Mouse (Mus musculus) lung, postnatal 0 days (tissue): Measurements from ENCODE around the gene Nts. TPM values are rescaled to one million over a fixed set of nuclear protein-coding genes. Genes with fewer than 3 reads are reported as not detected.
A peak's percentile ranks its signal among the peaks of the same experiment; 100 is the strongest.
"Not testable (repeated sequence)": the region's sequence is repeated elsewhere in the genome, so short reads cannot be mapped to it uniquely, and the experiment has no call there.

Source experiments
- ATAC-seq: fragments of 200-750 bp; cut with Nextera tagmentation; 2 replicates; pipeline ENCODE4 v1.8.0; 2017; ENCODE audit warnings: moderate library complexity
- DNase-seq: peaks from one replicate; pipeline ENCODE4 v3.0.0-alpha.2; 2016; ENCODE audit warnings: low spot score
- H3K27ac ChIP-seq: fragments of 300-500 bp; sonication (generic); 2 replicates; pipeline ENCODE4 v1.5.1; 2014; ENCODE audit warnings: antibody characterized with exemption, mild to moderate bottlenecking, low read length, mixed read lengths
- H3K27me3 ChIP-seq: fragments of 300-500 bp; sonication (generic); replicated peaks from 2 replicates; pipeline ENCODE4 v1.6.1; 2014; ENCODE audit warnings: low read length, mixed read lengths; ENCODE audit not compliant: insufficient read depth
- H3K36me3 ChIP-seq: fragments of 300-500 bp; sonication (generic); 2 replicates; pipeline ENCODE4 v1.6.1; 2014; ENCODE audit warnings: low read length, mixed read lengths; ENCODE audit not compliant: insufficient read depth
- H3K4me1 ChIP-seq: fragments of 300-500 bp; sonication (generic); 2 replicates; pipeline ENCODE4 v1.6.1; 2014; ENCODE audit warnings: antibody characterized with exemption, low read depth, low read length, mixed read lengths; ENCODE audit not compliant: insufficient read depth
- H3K4me2 ChIP-seq: fragments of 300-500 bp; sonication (generic); replicated peaks from 2 replicates; pipeline ENCODE4 v1.6.1; 2014; ENCODE audit warnings: low read depth, mild to moderate bottlenecking, low read length, moderate library complexity, mixed read lengths
- H3K4me3 ChIP-seq: fragments of 300-500 bp; sonication (generic); 2 replicates; pipeline ENCODE4 v1.5.1; 2014; ENCODE audit warnings: low read depth, low read length
- H3K9ac ChIP-seq: fragments of 300-500 bp; sonication (generic); replicated peaks from 2 replicates; pipeline ENCODE4 v1.6.1; 2014; ENCODE audit warnings: low read depth, mild to moderate bottlenecking
- H3K9me3 ChIP-seq: fragments of 300-500 bp; sonication (generic); 2 replicates; pipeline ENCODE4 v1.6.1; 2016; ENCODE audit warnings: low read length, mixed read lengths
- CTCF ChIP-seq: IDR thresholded peaks from 2 replicates; pipeline ENCODE4 v1.5.1; 2016; ENCODE audit warnings: antibody characterized with exemption, mild to moderate bottlenecking
- EP300 ChIP-seq: IDR thresholded peaks from 2 replicates; pipeline ENCODE4 v1.6.1; 2016; ENCODE audit warnings: antibody characterized with exemption, mild to moderate bottlenecking, control low read depth
- WGBS: fragments of 180-500 bp; shearing (Covaris S2); extraction: QIAGEN DNeasy Blood & Tissue Kit; methylation state at CpG from one replicate; pipeline ENCODE4 v1.1.7; 2014; 5-methylcytosine and 5-hydroxymethylcytosine counted together
- polyA plus RNA-seq: library from polyadenylated mRNA; unstranded; fragments of >200 nt; fragmentation: Nextera tagmentation; extraction: Ambion mirVana; gene quantifications from 2 replicates; pipeline ENCODE4 v1.2.1, GENCODE M21; 2015

The Nts gene
- polyA plus RNA-seq, 1 experiment from 2014 or later: 3.1 TPM

DNA sequence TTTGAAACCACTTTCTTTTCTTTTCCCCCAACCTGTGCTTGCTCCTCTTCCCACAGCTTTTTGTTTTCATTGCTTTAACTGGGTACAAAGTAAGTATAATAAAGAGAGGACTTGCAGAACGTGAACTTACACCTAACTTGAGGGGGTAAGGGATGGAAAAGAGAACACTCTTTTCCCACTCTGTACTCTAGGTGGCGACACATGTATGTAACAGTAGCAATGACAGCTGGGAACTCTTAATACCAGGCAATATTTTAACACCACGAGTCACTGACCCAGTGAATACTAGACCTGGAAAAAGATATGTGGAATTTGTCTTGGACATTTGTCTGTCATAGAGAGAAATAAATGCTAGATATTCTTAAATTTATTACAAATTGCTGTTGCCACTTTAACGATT, 8.5 kb upstream of the Nts start:
- ATAC-seq (no peak), DNase-seq (peak; percentile 59)
- H3K4me2 ChIP-seq: no peak overlapping the region
- no peak overlapping the region for H3K27ac ChIP-seq
- WGBS: 24% methylated on average over 4 of the region's 4 CpGs
- no peaks in the 10 kb centered on the region for H3K4me1 ChIP-seq
- H3K9me3 ChIP-seq: no peaks in the 10 kb centered on the region
- H3K4me3 ChIP-seq: no peak overlapping the region
- no peaks in the 10 kb centered on the region for H3K27me3 ChIP-seq
- no peaks in the 10 kb centered on the region for H3K36me3 ChIP-seq
- TF ChIP-seq CTCF: peak; percentile 85
- TF ChIP-seq EP300: no peak
- H3K9ac ChIP-seq: no peak overlapping the region

DNA sequence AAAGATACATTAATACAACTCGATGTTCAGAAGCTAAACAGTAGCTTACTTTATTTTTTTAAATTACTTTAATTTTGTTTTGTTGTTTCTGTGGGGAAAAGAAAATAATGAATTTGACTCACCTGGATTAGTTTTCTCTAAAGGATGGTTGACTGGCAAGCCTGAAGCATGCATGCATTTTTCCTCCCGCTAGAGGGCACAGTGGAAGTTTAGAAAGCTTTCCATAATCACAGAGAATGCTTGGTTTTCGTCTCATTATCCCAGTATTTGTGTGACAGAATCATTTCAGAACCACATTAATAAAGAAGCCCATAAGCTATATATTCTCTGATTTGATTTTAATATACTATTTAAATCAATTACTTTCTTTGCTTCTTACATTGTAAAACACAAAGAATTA, 1.5 kb upstream of the Nts start:
- Histone ChIP-seq H3K27ac (no peak overlapping the region), H3K4me2 (no peak overlapping the region), H3K4me1 (no peaks in the 10 kb centered on the region), H3K36me3 (no peaks in the 10 kb centered on the region), H3K4me3 (no peak overlapping the region), H3K9ac (no peak overlapping the region), H3K27me3 (no peaks in the 10 kb centered on the region), H3K9me3 (no peaks in the 10 kb centered on the region)
- DNase-seq (peak; percentile 43), ATAC-seq (no peak)
- TF ChIP-seq CTCF (peak; percentile 75), EP300 (no peak)
- WGBS: 6% methylated on average over 3 of the region's 3 CpGs

DNA sequence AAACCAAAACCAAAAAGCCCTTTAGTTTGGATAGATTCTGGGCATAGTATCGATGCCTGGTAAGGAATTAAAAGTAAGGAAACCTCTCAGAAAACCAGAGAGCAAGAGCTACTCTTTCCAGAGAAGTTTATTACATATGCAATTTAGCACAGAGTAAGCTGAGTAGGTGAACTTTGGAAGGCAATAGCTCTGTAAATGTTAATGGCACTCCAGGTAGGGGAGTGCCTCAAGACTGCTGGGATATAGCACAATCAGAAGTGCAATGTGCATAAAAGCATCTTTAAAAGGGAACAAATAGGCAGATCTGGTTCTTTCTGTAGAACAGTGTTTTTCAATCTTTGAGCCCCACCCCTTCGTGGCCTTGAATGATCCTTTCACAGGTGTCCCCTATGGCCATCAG, 20.9 kb downstream of the Nts start:
- 87% methylated on average over 2 of the region's 2 CpGs for WGBS
- no peak overlapping the region for H3K4me3 ChIP-seq
- DNase-seq (no peak), ATAC-seq (no peak)
- TF ChIP-seq CTCF (no peak), EP300 (no peak)
- H3K9ac ChIP-seq: no peak overlapping the region
- H3K9me3 ChIP-seq: no peaks in the 10 kb centered on the region
- no peak overlapping the region for H3K27ac ChIP-seq
- H3K4me1 ChIP-seq: no peaks in the 10 kb centered on the region
- no peaks in the 10 kb centered on the region for H3K27me3 ChIP-seq
- no peaks in the 10 kb centered on the region for H3K36me3 ChIP-seq
- H3K4me2 ChIP-seq: no peak overlapping the region

DNA sequence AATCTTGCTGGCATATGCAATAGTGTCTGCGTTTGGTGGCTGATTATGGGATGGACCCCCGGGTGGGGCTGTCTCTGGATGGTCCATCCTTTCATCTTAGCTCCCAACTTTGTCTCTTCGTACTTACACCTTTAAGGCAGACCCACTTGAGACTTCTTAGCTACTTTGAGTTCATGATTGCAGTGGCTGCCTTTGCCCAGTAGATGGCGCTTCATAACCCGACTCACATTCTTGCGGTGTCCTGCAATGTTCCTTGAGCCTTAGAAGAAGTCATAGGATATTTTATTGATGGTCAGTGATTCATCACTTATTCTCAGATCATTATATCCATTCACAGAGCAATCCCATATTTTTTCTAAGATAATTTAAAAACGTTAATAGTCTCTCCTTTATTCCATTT, 38.5 kb downstream of the Nts start:
- WGBS: 9% methylated on average over 7 of the region's 7 CpGs
- Histone ChIP-seq H3K4me2 (no peak overlapping the region), H3K4me3 (no peak overlapping the region), H3K27me3 (no peaks in the 10 kb centered on the region), H3K4me1 (no peaks in the 10 kb centered on the region), H3K9me3 (no peaks in the 10 kb centered on the region), H3K36me3 (no peaks in the 10 kb centered on the region), H3K9ac (no peak overlapping the region), H3K27ac (no peak overlapping the region)
- DNase-seq (peak; percentile 62), ATAC-seq (no peak)
- TF ChIP-seq CTCF (peak; percentile 85), EP300 (no peak)

DNA sequence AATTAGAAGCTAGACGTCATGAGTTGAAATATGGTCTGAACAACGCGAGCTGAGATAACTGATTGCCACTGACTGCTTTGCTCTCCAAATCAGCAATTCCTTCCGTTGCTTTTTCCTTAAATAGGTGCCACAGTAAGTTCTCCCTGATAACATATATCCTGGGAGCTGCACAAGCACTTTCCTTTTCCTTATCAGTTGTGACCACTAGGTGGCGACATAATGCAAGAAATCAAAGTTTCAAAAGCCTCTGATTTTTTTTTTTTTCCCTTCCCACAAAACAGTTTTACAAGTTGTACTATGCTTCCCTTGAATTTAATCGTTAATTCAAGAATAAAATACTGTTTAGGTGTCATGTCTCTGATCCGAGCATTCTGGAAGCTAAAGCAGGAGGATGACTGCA, 40.8 kb downstream of the Nts start:
- WGBS: 3% methylated on average over 7 of the region's 7 CpGs
- TF ChIP-seq CTCF: peak; percentile 75
- no peak for TF ChIP-seq EP300
- H3K27ac ChIP-seq: no peak overlapping the region
- no peaks in the 10 kb centered on the region for H3K36me3 ChIP-seq
- DNase-seq: peak; percentile 70
- no peak overlapping the region for H3K4me2 ChIP-seq
- ATAC-seq: no peak
- H3K4me3 ChIP-seq: no peak overlapping the region
- H3K9ac ChIP-seq: no peak overlapping the region
- H3K4me1 ChIP-seq: no peaks in the 10 kb centered on the region
- no peaks in the 10 kb centered on the region for H3K9me3 ChIP-seq
- H3K27me3 ChIP-seq: no peaks in the 10 kb centered on the region

DNA sequence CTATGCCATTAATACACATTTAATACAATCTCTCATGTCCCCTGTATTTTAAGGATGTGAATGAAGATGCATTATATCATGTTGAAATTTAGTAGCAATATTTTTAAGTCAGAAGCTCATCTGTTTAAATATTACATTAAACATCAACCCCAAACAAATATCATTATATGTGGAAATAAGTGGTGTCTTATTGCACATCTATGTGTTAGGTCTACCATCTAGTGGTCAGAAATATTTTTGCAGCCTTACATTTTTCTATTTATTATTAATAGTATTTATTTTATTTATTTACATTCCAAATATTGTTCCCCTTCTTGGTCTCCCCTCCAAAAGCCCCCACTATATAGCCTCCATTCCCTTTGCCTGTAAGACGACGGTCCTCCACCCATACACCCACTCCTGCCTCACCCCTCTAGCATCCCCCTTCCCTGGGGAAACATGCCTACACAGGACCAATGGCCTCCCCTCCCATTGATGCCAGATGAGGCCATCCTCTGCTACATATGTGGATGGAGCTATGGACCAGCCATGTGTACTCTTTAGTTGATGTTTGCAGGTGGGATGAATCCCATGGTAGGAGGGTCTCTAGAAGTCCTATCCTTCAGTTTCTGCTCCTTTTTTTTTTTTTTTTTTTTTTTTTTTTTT, 45.3 kb downstream of the Nts start:
- 22% methylated on average over 2 of the region's 2 CpGs for WGBS
- no peak overlapping the region for H3K9ac ChIP-seq
- no peaks in the 10 kb centered on the region for H3K9me3 ChIP-seq
- H3K4me2 ChIP-seq: no peak overlapping the region
- no peaks in the 10 kb centered on the region for H3K36me3 ChIP-seq
- DNase-seq (peak; percentile 46), ATAC-seq (no peak)
- H3K27me3 ChIP-seq: no peaks in the 10 kb centered on the region
- H3K4me1 ChIP-seq: no peaks in the 10 kb centered on the region
- TF ChIP-seq CTCF: peak; percentile 37
- no peak for TF ChIP-seq EP300
- no peak overlapping the region for H3K4me3 ChIP-seq
- no peak overlapping the region for H3K27ac ChIP-seq

DNA sequence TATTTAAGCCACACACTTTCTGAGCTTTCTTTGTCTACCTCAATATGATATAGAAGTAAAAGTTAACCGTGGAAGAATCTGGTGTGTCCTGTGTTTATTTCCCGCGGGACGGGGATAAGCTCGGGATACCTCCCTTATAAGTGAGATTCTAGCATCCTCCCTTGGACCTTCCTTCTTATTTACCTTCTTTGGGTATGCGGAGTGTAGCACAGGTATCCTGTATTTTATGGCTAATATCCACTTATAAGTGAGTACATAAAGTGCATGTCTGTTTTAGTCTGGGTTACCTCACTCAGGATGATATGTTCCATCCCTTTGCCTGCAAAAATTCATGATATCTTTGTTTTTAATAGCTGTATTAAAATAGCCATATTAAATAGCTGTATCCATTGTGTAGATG, 54.8 kb downstream of the Nts start:
- not testable (repeated sequence) for H3K4me3 ChIP-seq, H3K9ac ChIP-seq, DNase-seq, H3K4me2 ChIP-seq, ATAC-seq, H3K27me3 ChIP-seq, H3K27ac ChIP-seq, H3K36me3 ChIP-seq, H3K9me3 ChIP-seq, H3K4me1 ChIP-seq
- 32% methylated on average over 6 of the region's 6 CpGs for WGBS
